Mouse (Mus musculus) hindbrain, embryonic 10.5 days (tissue): ENCODE measurements around the gene Gfi1. TPM values are rescaled to one million over a fixed set of nuclear protein-coding genes. Genes with fewer than 3 reads are reported as not detected.

Experiments used
- DNase-seq: peaks from one replicate; pipeline ENCODE4 v3.0.0-alpha.2; 2017; ENCODE audit warnings: low spot score
- H3K27ac ChIP-seq: fragments of 300-500 bp; sonication (generic); 2 replicates; pipeline ENCODE4 v1.5.1; 2016; ENCODE audit warnings: mild to moderate bottlenecking, moderate library complexity
- H3K27me3 ChIP-seq: fragments of 300-500 bp; sonication (generic); 2 replicates; pipeline ENCODE4 v1.6.1; 2016; ENCODE audit warnings: mild to moderate bottlenecking; ENCODE audit not compliant: poor library complexity, insufficient read depth, severe bottlenecking
- H3K36me3 ChIP-seq: fragments of 300-500 bp; sonication (generic); 2 replicates; pipeline ENCODE4 v1.6.1; 2016; ENCODE audit warnings: mild to moderate bottlenecking, moderate library complexity
- H3K4me1 ChIP-seq: fragments of 300-500 bp; sonication (generic); replicated peaks from 2 replicates; pipeline ENCODE4 v1.6.1; 2016; ENCODE audit warnings: mild to moderate bottlenecking
- H3K4me3 ChIP-seq: fragments of 300-500 bp; sonication (generic); 2 replicates; pipeline ENCODE4 v1.5.1; 2016; ENCODE audit warnings: mild to moderate bottlenecking, moderate library complexity
- H3K9me3 ChIP-seq: fragments of 300-500 bp; sonication (generic); 2 replicates; pipeline ENCODE4 v1.6.1; 2016; ENCODE audit warnings: mild to moderate bottlenecking, moderate library complexity
- WGBS: fragments of 180-500 bp; shearing (Covaris S2); methylation state at CpG from one replicate; pipeline ENCODE4 v1.1.7; 2016; 5-methylcytosine and 5-hydroxymethylcytosine counted together
- polyA plus RNA-seq: library from polyadenylated mRNA; unstranded; fragments of >200 nt; fragmentation: Nextera tagmentation; extraction: Ambion mirVana; gene quantifications from 2 replicates; pipeline ENCODE4 v1.2.1, GENCODE M21; 2016

Gene Gfi1
- polyA plus RNA-seq, 1 experiment from 2014 or later = 0.05 TPM

- Histone ChIP-seq H3K36me3 (no peaks in the 10 kb centered on the region), H3K27me3 (peaks cover 96% of the 10 kb centered on the region), H3K9me3 (no peaks in the 10 kb centered on the region), H3K27ac (no peak overlapping the region), H3K4me1 (peaks cover 35% of the 10 kb centered on the region), H3K4me3 (no peak overlapping the region)
- peak; percentile 20 for DNase-seq
- WGBS = 25% methylated on average over 1 of the region's 1 CpGs
These were observed 6.0 kb downstream of the Gfi1 start for GRCm38 (mm10) chr5:107719786-107720185.

- Histone ChIP-seq H3K27ac (no peak overlapping the region), H3K9me3 (no peaks in the 10 kb centered on the region), H3K27me3 (peaks cover 96% of the 10 kb centered on the region), H3K4me3 (no peak overlapping the region), H3K36me3 (no peaks in the 10 kb centered on the region), H3K4me1 (peaks cover 29% of the 10 kb centered on the region)
- WGBS = 15% methylated on average over 3 of the region's 3 CpGs
- DNase-seq = no peak
These were observed 6.6 kb downstream of the Gfi1 start for GRCm38 (mm10) chr5:107719209-107719608.

GRCm38 (mm10) chr5:107717871-107718361, 7.9 kb downstream of the Gfi1 start:
- DNase-seq = no peak
- H3K27ac ChIP-seq = no peak overlapping the region

GRCm38 (mm10) chr5:107711689-107712088, 14.1 kb downstream of the Gfi1 start:
- Histone ChIP-seq H3K36me3 (no peaks in the 10 kb centered on the region), H3K9me3 (no peaks in the 10 kb centered on the region), H3K4me3 (no peak overlapping the region), H3K4me1 (no peaks in the 10 kb centered on the region), H3K27me3 (peaks cover 26% of the 10 kb centered on the region), H3K27ac (no peak overlapping the region)
- 74% methylated on average over 2 of the region's 2 CpGs for WGBS
- no peak for DNase-seq

More at GRCm38 (mm10) chr5:107717871-107718361, 7.9 kb downstream of the Gfi1 start:
- Histone ChIP-seq H3K9me3 (no peaks in the 10 kb centered on the region), H3K36me3 (no peaks in the 10 kb centered on the region), H3K4me1 (peaks cover 16% of the 10 kb centered on the region), H3K27me3 (peaks cover 88% of the 10 kb centered on the region), H3K4me3 (no peak overlapping the region)
- WGBS = 17% methylated on average over 11 of the region's 11 CpGs

GRCm38 (mm10) chr5:107708124-107708797, 17.6 kb downstream of the Gfi1 start:
- no peaks in the 10 kb centered on the region for H3K27me3 ChIP-seq
- H3K9me3 ChIP-seq = no peaks in the 10 kb centered on the region
- no peak for DNase-seq
- no peak overlapping the region for H3K27ac ChIP-seq
- no peaks in the 10 kb centered on the region for H3K36me3 ChIP-seq
- 91% methylated on average over 8 of the region's 8 CpGs for WGBS
- no peak overlapping the region for H3K4me3 ChIP-seq
- no peaks in the 10 kb centered on the region for H3K4me1 ChIP-seq

GRCm38 (mm10) chr5:107706262-107706661, 19.6 kb downstream of the Gfi1 start:
- DNase-seq = no peak
- no peaks in the 10 kb centered on the region for H3K36me3 ChIP-seq
- no peaks in the 10 kb centered on the region for H3K27me3 ChIP-seq
- no peaks in the 10 kb centered on the region for H3K4me1 ChIP-seq
- no peaks in the 10 kb centered on the region for H3K9me3 ChIP-seq
- no peak overlapping the region for H3K4me3 ChIP-seq
- H3K27ac ChIP-seq = no peak overlapping the region
- 83% methylated on average over 1 of the region's 1 CpGs for WGBS

GRCm38 (mm10) chr5:107705756-107706155, 20.1 kb downstream of the Gfi1 start:
- DNase-seq = no peak
- 93% methylated on average over 4 of the region's 4 CpGs for WGBS
- no peaks in the 10 kb centered on the region for H3K36me3 ChIP-seq

GRCm38 (mm10) chr5:107703207-107703763, 22.6 kb downstream of the Gfi1 start:
- no peaks in the 10 kb centered on the region for H3K36me3 ChIP-seq
- no peak overlapping the region for H3K4me3 ChIP-seq
- no peaks in the 10 kb centered on the region for H3K27me3 ChIP-seq
- H3K4me1 ChIP-seq = no peaks in the 10 kb centered on the region
- DNase-seq = no peak
- H3K9me3 ChIP-seq = no peaks in the 10 kb centered on the region
- 86% methylated on average over 6 of the region's 6 CpGs for WGBS
- H3K27ac ChIP-seq = no peak overlapping the region

More at GRCm38 (mm10) chr5:107705756-107706155, 20.1 kb downstream of the Gfi1 start:
- H3K27ac ChIP-seq = no peak overlapping the region
- H3K4me3 ChIP-seq = no peak overlapping the region
- no peaks in the 10 kb centered on the region for H3K27me3 ChIP-seq
- H3K9me3 ChIP-seq = no peaks in the 10 kb centered on the region
- no peaks in the 10 kb centered on the region for H3K4me1 ChIP-seq

GRCm38 (mm10) chr5:107701658-107702057, 24.2 kb downstream of the Gfi1 start:
- no peaks in the 10 kb centered on the region for H3K27me3 ChIP-seq
- WGBS = 89% methylated on average over 9 of the region's 9 CpGs

GRCm38 (mm10) chr5:107700873-107701272, 25.0 kb downstream of the Gfi1 start:
- no peaks in the 10 kb centered on the region for H3K9me3 ChIP-seq
- H3K4me3 ChIP-seq = no peak overlapping the region
- WGBS = 93% methylated on average over 10 of the region's 10 CpGs
- no peak for DNase-seq
- H3K27me3 ChIP-seq = no peaks in the 10 kb centered on the region
- H3K4me1 ChIP-seq = no peaks in the 10 kb centered on the region
- H3K36me3 ChIP-seq = no peaks in the 10 kb centered on the region
- no peak overlapping the region for H3K27ac ChIP-seq

More at GRCm38 (mm10) chr5:107701658-107702057, 24.2 kb downstream of the Gfi1 start:
- no peaks in the 10 kb centered on the region for H3K9me3 ChIP-seq
- H3K27ac ChIP-seq = no peak overlapping the region
- H3K36me3 ChIP-seq = no peaks in the 10 kb centered on the region
- H3K4me3 ChIP-seq = no peak overlapping the region
- H3K4me1 ChIP-seq = no peaks in the 10 kb centered on the region
- DNase-seq = no peak

GRCm38 (mm10) chr5:107698888-107699287, 26.9 kb downstream of the Gfi1 start:
- Histone ChIP-seq H3K4me1 (no peaks in the 10 kb centered on the region), H3K4me3 (no peak overlapping the region), H3K27ac (no peak overlapping the region), H3K36me3 (no peaks in the 10 kb centered on the region), H3K9me3 (no peaks in the 10 kb centered on the region), H3K27me3 (no peaks in the 10 kb centered on the region)
- no peak for DNase-seq
- 84% methylated on average over 8 of the region's 8 CpGs for WGBS

- H3K36me3 ChIP-seq = no peaks in the 10 kb centered on the region
- no peak overlapping the region for H3K27ac ChIP-seq
- no peaks in the 10 kb centered on the region for H3K4me1 ChIP-seq
- no peaks in the 10 kb centered on the region for H3K9me3 ChIP-seq
- WGBS = 72% methylated on average over 3 of the region's 3 CpGs
- H3K27me3 ChIP-seq = peaks cover 5% of the 10 kb centered on the region; the same call in 1 of the 2 replicates
- no peak overlapping the region for H3K4me3 ChIP-seq
- DNase-seq = no peak
These were observed 30.8 kb downstream of the Gfi1 start for GRCm38 (mm10) chr5:107695019-107695418.

- WGBS = 30% methylated on average over 9 of the region's 9 CpGs
- H3K4me3 ChIP-seq = peak overlapping the region; percentile 55
- H3K27ac ChIP-seq = peak overlapping the region; percentile 75
- H3K9me3 ChIP-seq = no peaks in the 10 kb centered on the region
- no peak for DNase-seq
- no peaks in the 10 kb centered on the region for H3K36me3 ChIP-seq
- H3K27me3 ChIP-seq = peaks cover 40% of the 10 kb centered on the region
- peaks cover 12% of the 10 kb centered on the region for H3K4me1 ChIP-seq
These were observed 37.4 kb downstream of the Gfi1 start for GRCm38 (mm10) chr5:107688499-107688866.
